Mouse (Mus musculus) embryonic fibroblast, embryonic 13.5 days (primary cell): Measurements from ENCODE around the gene Cask.

Experiments used
- CTCF ChIP-seq: IDR thresholded peaks from 2 replicates; pipeline ENCODE4 v1.5.1; 2011; ENCODE audit warnings: mild to moderate bottlenecking, control low read depth, low read length, moderate library complexity, borderline replicate concordance; ENCODE audit not compliant: insufficient read depth
- POLR2A ChIP-seq: IDR thresholded peaks from 2 replicates; pipeline ENCODE4 v1.6.1; 2011; ENCODE audit warnings: low read depth, mild to moderate bottlenecking, control low read depth, low read length, moderate library complexity

- TF ChIP-seq CTCF (no peak), POLR2A (no peak)
Measured at GRCm38 (mm10) chrX:13700681-13701080, 150.5 kb downstream of the Cask start.
